Mouse (Mus musculus) limb, embryonic 10.5 days (tissue): Measurements from ENCODE around the gene Atp1b1. TPM values are rescaled to one million over a fixed set of nuclear protein-coding genes. Genes with fewer than 3 reads are reported as not detected.

Source experiments
- DNase-seq: peaks from one replicate; pipeline ENCODE4 v3.0.0-alpha.2; 2017; ENCODE audit warnings: low spot score
- H3K27ac ChIP-seq: fragments of 300-500 bp; sonication (generic); 2 replicates; pipeline ENCODE4 v1.5.1; 2016; ENCODE audit warnings: mild to moderate bottlenecking
- H3K27me3 ChIP-seq: fragments of 300-500 bp; sonication (generic); 2 replicates; pipeline ENCODE4 v1.6.1; 2016; ENCODE audit warnings: low read depth, mild to moderate bottlenecking; ENCODE audit not compliant: poor library complexity, severe bottlenecking
- H3K36me3 ChIP-seq: fragments of 300-500 bp; sonication (generic); 2 replicates; pipeline ENCODE4 v1.6.1; 2016; ENCODE audit warnings: mild to moderate bottlenecking, moderate library complexity
- H3K4me1 ChIP-seq: fragments of 300-500 bp; sonication (generic); 2 replicates; pipeline ENCODE4 v1.6.1; 2016
- H3K4me3 ChIP-seq: fragments of 300-500 bp; sonication (generic); 2 replicates; pipeline ENCODE4 v1.5.1; 2016; ENCODE audit warnings: mild to moderate bottlenecking, moderate library complexity
- H3K9me3 ChIP-seq: fragments of 300-500 bp; sonication (generic); replicated peaks from 2 replicates; pipeline ENCODE4 v1.6.1; 2016; ENCODE audit warnings: mild to moderate bottlenecking
- WGBS: fragments of 180-500 bp; shearing (Covaris S2); methylation state at CpG from one replicate; pipeline ENCODE4 v1.1.7; 2016; 5-methylcytosine and 5-hydroxymethylcytosine counted together
- polyA plus RNA-seq: library from polyadenylated mRNA; unstranded; fragments of >200 nt; fragmentation: Nextera tagmentation; extraction: Ambion mirVana; gene quantifications from 2 replicates; pipeline ENCODE4 v1.2.1, GENCODE M21; 2016

Atp1b1 gene
- polyA plus RNA-seq, 1 experiment from 2014 or later, result 1.7 TPM

GRCm38 (mm10) chr1:164395131-164395780 is 62.9 kb downstream of the Atp1b1 start:
- 95% methylated on average over 6 of the region's 6 CpGs for WGBS
- no peak for DNase-seq
- Histone ChIP-seq H3K4me3 (no peak overlapping the region), H3K36me3 (no peaks in the 10 kb centered on the region), H3K27me3 (no peaks in the 10 kb centered on the region), H3K27ac (no peak overlapping the region), H3K9me3 (no peaks in the 10 kb centered on the region), H3K4me1 (no peaks in the 10 kb centered on the region)

GRCm38 (mm10) chr1:164392176-164392575 is 66.0 kb downstream of the Atp1b1 start:
- no peaks in the 10 kb centered on the region for H3K4me1 ChIP-seq
- H3K36me3 ChIP-seq, result peaks cover 5% of the 10 kb centered on the region; the same call in 1 of the 2 replicates
- WGBS, result 60% methylated on average over 3 of the region's 3 CpGs
- no peak overlapping the region for H3K27ac ChIP-seq
- DNase-seq, result no peak
- H3K4me3 ChIP-seq, result no peak overlapping the region
- no peaks in the 10 kb centered on the region for H3K27me3 ChIP-seq
- no peaks in the 10 kb centered on the region for H3K9me3 ChIP-seq

GRCm38 (mm10) chr1:164389743-164390142 is 68.4 kb downstream of the Atp1b1 start:
- Histone ChIP-seq H3K4me1 (no peaks in the 10 kb centered on the region), H3K27me3 (no peaks in the 10 kb centered on the region), H3K4me3 (no peak overlapping the region), H3K36me3 (peaks cover 7% of the 10 kb centered on the region; the same call in 1 of the 2 replicates), H3K27ac (no peak overlapping the region), H3K9me3 (no peaks in the 10 kb centered on the region)
- DNase-seq, result no peak
- 86% methylated on average over 4 of the region's 4 CpGs for WGBS

Other genes with a start within 250 kb of the Atp1b1 start
- 8.3 and 10.4 TPM in 2 replicates for gene Slc19a2, start 209.3 kb downstream of the Atp1b1 start, polyA plus RNA-seq
- gene Ccdc181, start 182.8 kb downstream of the Atp1b1 start, polyA plus RNA-seq, result 4.6 and 6.4 TPM in 2 replicates
- gene Nme7, start 154.2 kb downstream of the Atp1b1 start, polyA plus RNA-seq, result 46.5 and 47.7 TPM in 2 replicates
- 23.9 and 27.5 TPM in 2 replicates for gene Blzf1, start 150.9 kb downstream of the Atp1b1 start, polyA plus RNA-seq